Mouse (Mus musculus): Measurements from ENCODE around the gene Kif21b.

Gene Kif21b

DNA sequence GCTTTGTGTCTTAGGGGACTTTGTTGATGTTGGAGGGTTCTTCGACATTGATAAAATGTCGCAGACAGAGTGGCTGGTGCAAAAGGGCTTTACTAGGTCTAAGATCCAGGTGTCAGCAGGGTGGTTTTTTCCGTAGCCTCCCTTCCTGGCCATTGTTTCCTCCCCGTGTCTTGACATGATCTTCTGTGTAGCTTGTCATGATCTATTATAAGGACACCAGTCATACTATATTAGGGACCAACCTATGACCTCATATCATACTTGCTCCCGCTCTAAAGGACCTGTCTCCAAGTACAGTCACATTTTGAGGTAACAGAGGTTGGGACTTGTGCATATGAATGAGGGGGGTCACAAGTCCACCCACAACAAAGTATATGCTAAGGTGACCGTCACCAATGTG is 29.7 kb downstream of the Kif21b start:
- DNase-seq: no peak

DNA sequence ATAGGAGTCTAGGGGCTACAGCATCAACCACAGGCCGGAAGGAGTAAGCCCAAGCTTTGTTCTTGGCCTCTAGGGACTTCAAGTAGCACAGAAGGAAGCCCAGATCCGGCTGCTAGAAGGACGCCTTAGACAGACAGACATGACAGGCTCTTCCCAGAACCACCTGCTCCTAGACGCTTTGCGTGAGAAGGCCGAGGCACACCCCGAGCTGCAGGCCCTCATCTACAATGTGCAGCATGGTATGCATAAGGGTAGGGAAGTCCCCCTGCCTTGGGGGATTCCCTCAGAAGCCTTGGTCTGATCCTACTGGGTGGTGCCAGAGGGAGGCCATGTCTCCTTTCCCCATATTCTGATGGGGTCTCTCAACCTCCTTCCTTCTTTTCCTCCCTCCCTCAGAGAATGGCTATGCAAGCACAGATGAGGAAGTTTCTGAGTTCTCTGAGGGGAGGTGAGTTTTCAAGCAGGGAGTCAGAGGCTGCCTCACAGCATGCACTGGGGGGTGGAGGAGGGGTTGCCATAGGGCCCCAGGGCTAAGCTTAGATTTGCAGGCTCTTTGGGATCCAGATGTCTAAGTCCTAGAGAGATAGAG is 30.2 kb downstream of the Kif21b start:
- no peak for DNase-seq

DNA sequence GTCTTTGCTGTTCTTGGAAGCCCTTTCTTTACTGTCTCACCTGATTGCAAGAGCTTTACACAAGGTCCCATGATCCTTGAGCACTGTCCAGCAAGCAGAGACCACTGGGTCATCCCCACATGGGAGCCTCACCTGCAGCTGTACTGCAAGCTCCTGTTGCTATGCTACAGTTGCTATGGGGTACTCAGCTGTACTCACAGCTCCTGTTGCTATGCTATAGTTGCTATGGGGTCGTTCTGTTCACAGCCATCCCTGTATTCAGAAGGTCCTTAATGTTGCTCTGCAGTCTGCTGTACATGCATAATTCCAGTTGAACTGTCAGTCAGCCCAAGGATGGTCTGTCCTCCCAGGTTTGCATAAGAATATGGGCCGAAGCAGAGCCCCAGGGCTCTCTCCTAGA is 34.2 kb downstream of the Kif21b start:
- DNase-seq: no peak

DNA sequence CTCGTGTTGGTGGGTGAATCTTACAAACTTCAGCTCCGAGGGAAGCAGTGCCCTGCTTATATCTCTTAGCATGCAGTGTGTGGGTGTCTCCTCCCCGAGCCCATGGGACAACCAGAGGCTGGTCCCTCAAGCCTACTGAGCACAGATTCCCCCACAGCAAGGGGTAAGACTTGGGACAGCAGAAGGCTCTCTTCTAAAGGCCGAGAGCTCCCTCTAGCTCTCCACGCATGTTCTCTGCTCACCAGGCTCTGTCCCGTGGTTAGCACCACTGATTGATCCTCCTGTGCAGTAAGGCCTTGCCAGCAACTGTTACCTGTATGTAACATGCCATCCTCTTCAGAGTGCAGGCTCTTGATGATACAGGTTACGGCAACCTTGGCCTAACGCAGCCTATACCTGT is 36.5 kb downstream of the Kif21b start:
- DNase-seq: no peak

DNA sequence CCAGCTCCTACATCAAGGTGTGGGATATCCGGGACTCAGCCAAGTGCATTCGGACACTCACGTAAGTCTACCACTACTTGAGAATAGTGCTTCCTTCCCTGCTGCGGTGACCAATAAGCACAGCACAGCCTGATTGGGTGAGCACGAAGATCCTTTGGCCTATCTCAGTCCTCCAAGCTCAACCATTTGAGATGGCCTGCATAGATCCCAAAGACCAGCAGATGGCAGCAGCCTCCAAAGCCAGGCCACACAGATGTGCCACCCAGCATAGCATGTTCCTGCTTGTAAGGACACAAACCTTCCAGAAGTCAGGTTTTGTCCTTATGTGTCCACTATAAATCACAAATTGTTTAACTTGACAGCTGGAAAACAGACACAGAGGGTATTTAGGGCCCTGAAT is 38.9 kb downstream of the Kif21b start:
- peak; percentile 64 for DNase-seq

DNA sequence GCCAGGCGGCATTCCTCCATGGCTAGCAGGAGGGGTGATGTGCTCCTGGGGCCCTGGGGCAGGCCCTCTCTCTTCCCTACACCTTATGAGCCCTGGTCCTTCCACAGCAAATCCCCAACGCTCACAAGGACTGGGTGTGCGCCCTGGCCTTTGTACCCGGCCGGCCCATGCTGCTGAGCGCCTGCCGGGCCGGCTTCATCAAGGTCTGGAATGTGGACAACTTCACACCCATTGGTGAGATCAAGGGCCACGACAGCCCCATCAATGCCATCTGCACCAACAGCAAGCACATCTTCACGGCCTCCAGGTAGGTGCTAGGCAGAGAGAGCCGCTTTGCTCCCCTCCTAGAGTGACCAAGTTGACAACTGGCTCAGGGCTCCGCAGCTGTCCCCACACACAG is 41.5 kb downstream of the Kif21b start:
- DNase-seq: peak; percentile 59

DNA sequence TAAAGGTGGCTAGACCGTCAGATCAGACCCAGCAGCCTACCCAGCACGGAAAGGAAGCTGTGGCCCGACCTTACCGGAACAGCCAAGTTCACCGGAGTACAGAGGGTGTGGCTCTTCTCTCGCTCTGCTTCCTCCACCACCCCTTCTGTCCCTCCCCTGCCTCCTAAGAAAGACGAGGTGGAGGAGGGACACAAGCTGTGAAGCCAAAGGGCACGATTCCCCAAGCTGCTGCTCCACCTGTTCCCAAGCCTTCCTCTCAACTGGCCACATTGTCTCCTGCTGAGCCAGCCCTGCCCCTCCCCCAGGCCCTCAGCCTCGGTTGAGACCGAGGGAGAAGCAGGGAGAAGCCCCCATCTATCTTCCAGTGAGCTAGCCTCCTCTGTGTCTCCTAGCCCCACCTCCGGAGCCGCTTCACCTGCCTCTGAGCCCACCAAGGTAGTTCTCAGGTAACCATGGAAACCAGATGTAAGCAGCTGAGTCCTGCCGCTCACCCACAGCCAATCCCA is 43.0 kb downstream of the Kif21b start:
- DNase-seq: peak; percentile 37

DNA sequence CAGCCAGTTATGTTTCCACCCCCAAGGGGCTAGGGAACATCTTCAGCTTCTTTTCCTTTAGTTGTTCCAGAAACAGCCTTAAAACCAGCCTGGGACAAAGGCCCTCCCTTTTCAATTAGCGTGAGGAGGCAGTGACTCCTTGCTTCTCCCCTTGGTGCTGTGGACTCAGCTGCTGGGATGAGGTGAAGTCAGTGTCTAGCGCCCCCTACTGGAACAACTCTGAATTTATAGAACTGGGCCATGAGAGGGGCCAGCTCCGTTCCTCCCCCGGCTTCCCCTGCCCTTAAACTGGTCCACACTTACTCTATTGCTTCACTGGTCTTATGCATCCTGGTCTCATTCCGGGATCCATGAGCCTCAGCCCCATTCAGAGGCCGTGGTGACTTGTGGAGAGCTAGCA is 44.0 kb downstream of the Kif21b start:
- no peak for DNase-seq

DNA sequence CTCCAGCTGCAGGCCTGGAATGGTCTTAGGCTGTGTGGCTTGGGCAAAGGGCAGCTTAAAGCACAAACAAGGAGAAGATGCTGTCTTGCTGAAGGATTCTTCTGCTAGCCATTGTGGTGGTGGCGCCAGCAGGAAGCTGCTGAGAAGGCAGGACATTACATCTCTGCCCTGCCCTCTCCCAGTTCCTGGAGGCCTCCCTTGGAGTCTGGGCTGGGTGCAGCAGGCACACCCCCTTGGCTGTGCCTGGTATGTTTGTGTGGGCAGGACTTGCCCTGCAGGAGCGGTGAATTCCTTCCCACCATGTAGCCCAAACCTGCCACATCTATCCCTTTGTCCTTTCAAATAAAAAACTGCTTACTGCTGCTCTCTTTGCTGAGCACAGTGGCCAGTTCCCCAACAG is 45.9 kb downstream of the Kif21b start:
- DNase-seq: no peak

DNA sequence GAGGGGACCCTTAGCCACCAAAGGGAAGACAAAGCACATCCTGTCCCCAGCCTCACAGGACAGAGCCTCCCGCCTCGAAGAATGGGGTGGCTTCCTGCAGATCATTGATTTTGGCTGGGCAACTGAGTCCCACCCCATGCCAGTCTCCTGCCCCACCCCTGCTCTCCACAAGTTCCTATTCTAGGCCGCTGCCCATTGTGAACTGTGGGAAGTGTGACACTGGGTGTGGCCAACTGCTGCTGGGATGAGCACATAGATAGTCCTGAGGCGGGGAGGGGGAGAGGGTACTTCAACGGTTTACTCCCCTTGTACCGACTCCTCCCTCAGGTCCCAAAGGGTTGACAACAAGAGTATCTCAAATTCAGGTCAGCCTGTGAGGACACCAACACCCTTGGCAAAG is 47.6 kb downstream of the Kif21b start:
- DNase-seq: no peak

DNA sequence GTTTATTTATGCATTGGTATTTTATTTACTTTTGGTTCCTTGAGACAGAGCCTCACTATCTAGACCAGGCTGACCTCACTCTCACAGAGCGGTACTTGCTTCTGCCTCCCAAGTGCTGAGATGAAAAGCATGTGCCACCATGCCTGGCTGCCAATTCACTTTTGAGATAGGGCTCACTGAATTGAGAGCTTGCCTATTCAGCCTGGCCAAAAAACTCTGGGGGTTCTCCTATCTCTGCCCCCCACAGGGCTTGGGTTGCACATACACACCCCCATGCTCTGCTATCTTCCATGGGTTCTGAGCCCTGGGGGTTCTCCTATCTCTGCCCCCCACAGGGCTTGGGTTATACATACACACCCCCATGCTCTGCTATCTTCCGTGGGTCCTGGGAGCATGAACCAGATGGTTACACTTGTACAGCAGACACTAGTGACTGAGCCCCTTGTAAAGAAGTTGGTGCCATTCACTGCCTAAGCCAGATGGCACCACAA is 48.4 kb downstream of the Kif21b start:
- DNase-seq: no peak

DNA sequence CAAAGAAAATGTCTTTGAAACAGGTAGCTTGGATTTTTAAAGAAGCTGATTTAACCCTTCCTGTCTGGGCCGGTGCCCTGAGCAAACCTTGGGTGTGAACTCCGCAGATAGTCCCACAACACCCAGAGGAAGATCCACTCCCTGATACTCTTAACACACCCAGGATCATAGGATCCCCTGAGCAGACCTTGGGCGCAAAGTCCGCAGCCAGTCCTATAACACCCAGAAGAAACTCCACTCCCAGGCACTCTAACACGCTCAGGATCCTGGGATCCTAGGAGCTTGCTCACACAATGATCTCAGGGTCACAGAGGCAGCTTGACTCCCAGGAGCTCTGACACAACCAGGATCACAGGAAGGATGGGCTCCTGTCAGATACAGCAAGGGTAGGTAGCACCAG is 58.8 kb downstream of the Kif21b start:
- no peak for DNase-seq

DNA sequence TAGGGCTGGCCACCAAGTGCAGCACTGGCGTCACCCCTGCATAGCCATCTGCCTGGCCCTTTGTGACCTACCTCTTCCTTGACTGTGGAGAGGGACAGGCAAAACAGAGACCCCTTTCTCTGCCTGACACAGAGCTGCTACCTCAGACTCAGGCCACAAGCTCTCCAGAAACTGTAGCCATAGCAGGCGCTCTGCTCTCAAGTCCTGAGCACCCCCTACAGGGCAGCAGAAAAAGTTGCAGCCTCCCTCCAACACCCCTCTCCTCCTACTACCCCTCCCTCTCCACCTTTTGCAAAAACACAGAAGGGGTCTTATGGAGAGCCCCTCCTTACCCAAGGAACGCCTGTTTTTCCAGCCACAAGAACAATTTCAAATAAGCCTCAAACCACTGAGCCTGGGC is 81.6 kb downstream of the Kif21b start, which contains the start of gene Mroh3:
Gene Mroh3, minus strand, starts transcription at position 26 of the 400 bp plus-strand sequence.
- no peak for DNase-seq

DNA sequence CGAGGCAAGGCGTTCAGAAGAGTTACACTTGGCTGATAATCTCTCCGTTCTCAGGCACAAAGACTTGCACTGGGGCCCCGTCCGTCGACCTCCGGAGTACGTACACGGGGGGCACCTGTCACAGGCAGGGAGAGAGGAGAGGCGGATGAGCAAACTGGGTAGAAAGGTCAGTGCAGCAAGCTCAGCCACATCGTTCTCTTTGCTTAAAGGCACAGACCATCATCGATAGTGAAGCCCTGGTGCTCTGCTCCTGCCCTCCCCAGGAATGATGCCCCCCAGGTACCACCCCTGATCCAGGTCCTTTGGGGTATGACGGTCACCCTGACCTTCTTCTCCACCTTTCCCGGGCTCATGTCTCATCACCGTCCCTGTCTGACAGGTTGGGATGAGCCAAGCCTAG is 83.1 kb downstream of the Kif21b start:
- DNase-seq: no peak

DNA sequence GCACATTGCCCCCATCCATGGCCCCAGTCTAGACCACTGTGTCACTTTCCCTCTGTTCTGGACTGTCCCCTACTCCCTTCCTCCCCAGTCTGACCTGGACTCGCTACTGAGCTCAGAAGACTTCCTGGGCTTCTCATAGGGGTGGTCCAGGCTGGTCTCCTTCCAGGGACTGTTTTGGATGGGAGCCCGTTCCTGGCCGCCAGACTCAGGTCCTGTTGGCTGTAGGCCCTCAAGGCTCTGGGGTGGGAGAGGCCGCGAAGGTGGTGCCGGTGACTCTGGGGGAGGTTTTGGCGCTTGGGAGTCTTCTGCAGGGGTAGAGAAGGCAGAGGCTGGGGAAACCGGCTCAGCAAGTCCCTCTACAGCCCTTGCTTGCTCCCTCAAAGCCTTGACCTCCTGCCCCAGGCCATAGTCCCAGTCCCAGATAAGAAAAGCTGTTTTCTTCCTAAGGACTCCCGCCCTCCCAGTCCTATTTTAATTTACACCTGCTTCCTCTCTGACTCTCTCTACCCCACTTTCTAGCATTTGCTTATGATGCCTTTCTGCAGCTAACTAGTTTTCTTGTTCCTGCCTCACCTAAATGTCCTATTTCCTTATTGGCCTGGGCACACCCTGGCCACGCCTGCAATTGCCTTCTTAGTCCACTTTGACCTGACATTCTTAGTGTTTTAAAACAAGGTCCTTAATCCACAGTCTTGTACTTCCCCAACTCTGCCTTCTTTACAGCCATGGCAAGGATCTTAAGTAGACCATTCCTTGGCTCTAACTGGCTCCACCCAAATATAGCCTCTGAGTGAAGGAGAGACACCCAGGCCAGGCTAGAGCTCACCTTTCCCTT is 89.1 kb downstream of the Kif21b start:
- no peak for DNase-seq

DNA sequence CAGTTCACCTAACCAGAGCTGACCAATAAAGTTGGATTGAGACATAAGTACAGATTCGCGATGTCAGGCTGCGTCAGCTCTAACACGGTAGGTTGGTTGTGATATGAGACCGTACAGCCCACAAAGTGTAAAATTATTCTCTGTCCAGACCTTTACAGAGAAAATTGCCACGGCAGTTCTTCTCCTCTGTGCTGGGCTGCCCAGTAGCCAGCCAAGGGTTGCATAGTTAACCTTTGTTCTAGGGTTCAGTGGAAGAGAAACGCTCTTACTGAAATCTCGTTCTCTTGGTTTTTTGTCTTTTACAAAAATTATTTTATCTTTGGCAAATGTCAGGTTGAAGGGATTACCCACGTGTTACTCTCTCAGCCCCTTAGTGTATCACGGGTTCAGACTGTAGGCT is 91.2 kb downstream of the Kif21b start:
- no peak for DNase-seq

DNA sequence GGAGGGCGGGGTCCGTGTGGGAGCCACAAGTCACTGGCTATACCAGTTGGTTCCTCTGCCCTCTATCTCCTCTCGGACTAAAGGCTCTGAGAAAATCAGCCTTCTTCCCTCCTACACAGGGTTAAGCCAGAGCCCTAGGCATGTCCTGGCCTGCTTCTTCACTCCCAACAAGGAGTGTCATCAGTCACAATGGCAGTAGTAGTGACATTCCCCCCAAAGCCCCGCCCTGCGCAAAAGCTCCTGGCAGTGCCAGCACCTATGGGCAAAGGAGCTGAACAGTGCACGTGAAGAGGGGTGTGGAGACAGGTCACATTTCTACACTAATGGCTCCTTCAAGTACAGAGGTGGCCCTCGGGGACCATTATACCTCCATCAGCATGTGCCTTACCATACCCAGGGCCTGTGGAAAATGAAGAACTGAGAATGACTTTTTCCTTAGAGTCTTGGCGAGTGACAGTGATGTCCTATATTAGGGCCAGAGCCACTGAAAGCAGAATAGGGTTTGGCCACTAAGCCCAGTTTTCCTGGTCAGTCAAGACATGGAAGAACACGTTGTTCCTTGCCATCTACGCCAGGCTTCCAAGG is 92.7 kb downstream of the Kif21b start:
- DNase-seq: no peak

DNA sequence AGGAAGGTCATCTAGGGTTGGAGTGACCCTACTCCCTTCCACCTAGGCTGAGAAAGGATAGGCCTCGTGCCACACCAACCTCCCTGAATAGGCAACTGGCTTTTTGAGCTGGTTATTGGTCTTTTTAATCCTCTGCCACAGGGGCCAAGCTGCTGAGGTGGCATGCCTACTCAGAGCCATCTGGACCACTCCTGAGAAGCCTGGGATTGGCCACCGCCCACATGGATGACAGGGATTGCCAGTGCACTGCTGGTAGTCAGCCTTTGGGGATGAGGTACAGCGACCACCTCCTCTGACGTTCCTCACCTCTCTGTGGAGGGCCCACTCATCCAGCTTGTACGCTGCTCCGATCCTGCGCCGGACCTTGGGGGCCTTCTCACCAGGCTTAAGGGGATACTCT is 94.7 kb downstream of the Kif21b start:
- no peak for DNase-seq

DNA sequence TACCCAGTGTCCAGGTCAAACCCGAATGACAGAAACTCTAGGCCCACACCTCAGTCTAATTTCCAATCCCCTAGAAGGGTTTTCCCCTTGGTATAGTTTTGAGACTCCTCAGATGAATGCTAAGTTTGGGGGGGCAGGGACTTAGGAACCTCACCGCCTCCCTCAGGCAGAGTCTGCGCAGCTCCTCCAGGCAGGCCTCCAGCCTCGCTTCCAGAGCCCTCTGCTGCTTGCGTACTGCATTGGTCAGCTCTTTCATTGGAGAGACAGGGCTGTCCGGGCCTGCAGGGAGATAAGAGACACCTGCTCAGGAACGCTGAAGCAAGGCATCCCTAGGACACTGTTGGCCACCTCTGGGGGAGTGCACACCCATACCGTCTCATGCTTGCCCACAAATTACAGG is 95.4 kb downstream of the Kif21b start:
- DNase-seq: no peak

Data from kidney, adult 11 months (tissue).